Mouse (Mus musculus) CH12.LX (cell line): ENCODE measurements around the gene Ost4. TPM values are rescaled to one million over a fixed set of nuclear protein-coding genes. Genes with fewer than 3 reads are reported as not detected.

Source experiments
- DNase-seq: peaks from one replicate; pipeline ENCODE4 v3.0.0-alpha.2; 2013; ENCODE audit errors: extremely low read depth
- H3K27ac ChIP-seq: 2 replicates; pipeline ENCODE4 v1.5.1; 2012; ENCODE audit warnings: low read depth, mild to moderate bottlenecking, control low read depth, moderate library complexity; ENCODE audit not compliant: insufficient read depth
- H3K27me3 ChIP-seq: replicated peaks from 2 replicates; pipeline ENCODE3; 2012; ENCODE audit warnings: inconsistent platforms
- H3K36me3 ChIP-seq, 2 experiments: replicated peaks in 1 of 2; 2 replicates each; pipeline versions ENCODE3 to v1.6.1; 2012; ENCODE audit warnings: inconsistent platforms in 1 of 2, low read length in 1 of 2, mild to moderate bottlenecking in 1 of 2, mixed read lengths in 1 of 2, moderate library complexity in 1 of 2; ENCODE audit not compliant: control insufficient read depth in 1 of 2, insufficient read depth in 1 of 2
- H3K4me1 ChIP-seq, 2 experiments: 2 replicates each; pipeline ENCODE4 v1.6.1; 2012; ENCODE audit warnings: inconsistent platforms in 1 of 2, moderate library complexity in 1 of 2; ENCODE audit not compliant: insufficient read depth in 2 of 2, control insufficient read depth in 1 of 2
- H3K4me2 ChIP-seq: 2 replicates; pipeline ENCODE4 v1.6.1; 2012; ENCODE audit warnings: low read depth, mild to moderate bottlenecking, control low read depth; ENCODE audit not compliant: poor library complexity, insufficient read depth, severe bottlenecking
- H3K4me3 ChIP-seq, 3 experiments: fragments of 150-350 bp in 1 of 3; sonication (generic) in 1 of 3; replicated peaks in 1 of 3; 2 replicates each; pipeline versions ENCODE3 to v1.5.1; 2011 to 2012; ENCODE audit warnings: low read depth in 2 of 3, low read length in 2 of 3, mild to moderate bottlenecking in 2 of 3, moderate library complexity in 2 of 3, control low read depth in 1 of 3, improper control_type of control experiment in 1 of 3, inconsistent platforms in 1 of 3, mixed read lengths in 1 of 3; ENCODE audit not compliant: poor library complexity in 1 of 3
- H3K79me2 ChIP-seq: replicated peaks from 2 replicates; pipeline ENCODE4 v1.6.1; 2012; ENCODE audit warnings: mild to moderate bottlenecking, moderate library complexity; ENCODE audit not compliant: control insufficient read depth, poor library complexity, insufficient read depth, severe bottlenecking; ENCODE audit errors: extremely low read depth
- H3K9ac ChIP-seq: 2 replicates; pipeline ENCODE4 v1.6.1; 2012; ENCODE audit warnings: low read depth, mild to moderate bottlenecking, control low read depth, moderate library complexity; ENCODE audit not compliant: insufficient read depth
- H3K9me3 ChIP-seq: replicated peaks from 2 replicates; pipeline ENCODE3; 2012; ENCODE audit warnings: low read length, inconsistent platforms, mixed read lengths
- BHLHE40 ChIP-seq: IDR thresholded peaks from 2 replicates; pipeline ENCODE4 v1.6.1; 2011; ENCODE audit warnings: mild to moderate bottlenecking, low read depth, low read length, improper control_type of control experiment
- CHD1 ChIP-seq: IDR thresholded peaks from 2 replicates; pipeline ENCODE4 v1.6.1; 2012; ENCODE audit warnings: low read depth, low read length, improper control_type of control experiment, inconsistent platforms
- CTCF ChIP-seq, 2 experiments: IDR thresholded peaks in 1 of 2; conservative IDR thresholded peaks in 1 of 2; 2 replicates each; pipeline ENCODE4 v1.5.1; 2011 to 2012; ENCODE audit warnings: low read depth in 2 of 2, low read length in 2 of 2, improper control_type of control experiment in 1 of 2, inconsistent platforms in 1 of 2, mild to moderate bottlenecking in 1 of 2, moderate library complexity in 1 of 2
- ELF1 ChIP-seq: IDR thresholded peaks from 2 replicates; pipeline ENCODE4 v1.6.1; 2014; ENCODE audit warnings: low read depth, mild to moderate bottlenecking, inconsistent platforms, low read length, improper control_type of control experiment
- GABPA ChIP-seq: IDR thresholded peaks from 2 replicates; pipeline ENCODE4 v1.6.1; 2012; ENCODE audit warnings: low read depth, low read length, improper control_type of control experiment, inconsistent platforms; ENCODE audit not compliant: insufficient replicate concordance
- HCFC1 ChIP-seq: IDR thresholded peaks from 2 replicates; pipeline ENCODE4 v1.6.1; 2012; ENCODE audit warnings: low read depth, mild to moderate bottlenecking, inconsistent platforms, low read length, improper control_type of control experiment
- IRF4 ChIP-seq: IDR thresholded peaks from 2 replicates; pipeline ENCODE4 v1.6.1; 2014; ENCODE audit warnings: low read depth, mild to moderate bottlenecking, inconsistent platforms, low read length, improper control_type of control experiment
- MEF2A ChIP-seq: IDR thresholded peaks from 2 replicates; pipeline ENCODE4 v1.6.1; 2014; ENCODE audit warnings: low read depth, mild to moderate bottlenecking, inconsistent platforms, low read length, improper control_type of control experiment, borderline replicate concordance
- MYC ChIP-seq: IDR thresholded peaks from 2 replicates; pipeline ENCODE4 v1.6.1; 2011; ENCODE audit warnings: low read depth, mild to moderate bottlenecking, improper control_type of control experiment, low read length
- NRF1 ChIP-seq: IDR thresholded peaks from 2 replicates; pipeline ENCODE4 v1.6.1; 2014; ENCODE audit warnings: low read depth, mild to moderate bottlenecking, inconsistent platforms, low read length, improper control_type of control experiment, moderate library complexity
- RCOR1 ChIP-seq: conservative IDR thresholded peaks from 2 replicates; pipeline ENCODE4 v1.6.1; 2012; ENCODE audit warnings: low read depth, mild to moderate bottlenecking, inconsistent platforms, low read length, improper control_type of control experiment
- SIN3A ChIP-seq: IDR thresholded peaks from 2 replicates; pipeline ENCODE4 v1.6.1; 2012; ENCODE audit warnings: low read length, improper control_type of control experiment, inconsistent platforms
- USF1 ChIP-seq: IDR thresholded peaks from 2 replicates; pipeline ENCODE4 v1.6.1; 2014; ENCODE audit warnings: low read depth, mild to moderate bottlenecking, inconsistent platforms, low read length, improper control_type of control experiment
- USF2 ChIP-seq: conservative IDR thresholded peaks from 2 replicates; pipeline ENCODE4 v1.6.1; 2011; ENCODE audit warnings: low read depth, low read length, improper control_type of control experiment
- ZMIZ1 ChIP-seq: IDR thresholded peaks from 2 replicates; pipeline ENCODE4 v1.6.1; 2012; ENCODE audit warnings: low read depth, mild to moderate bottlenecking, inconsistent platforms, low read length, improper control_type of control experiment
- dilution Hi-C: fragments of 300-500 bp; cut with MboI; formaldehyde crosslinking; loops from 2 replicates; pipeline ENCODE4 v1.14.3; 2020; ENCODE audit warnings: low sequenced_read_pairs; ENCODE audit not compliant: extremely low pct_unique_long_range_greater_than_20kb, extremely low pct_ligation_motif_present
- in situ Hi-C: fragments of 300-500 bp; cut with MboI; formaldehyde crosslinking; loops from 3 replicates; pipeline ENCODE4 v1.14.3; 2019; ENCODE audit warnings: low sequenced_read_pairs, low pct_ligation_motif_present, low pct_unique_long_range_greater_than_20kb, mixed read lengths
- polyA plus RNA-seq: library from polyadenylated mRNA; unstranded; fragments of >175 nt; gene quantifications from 2 replicates; pipeline ENCODE4 v1.2.1, GENCODE M21; 2012; ENCODE audit warnings: low read depth; ENCODE audit not compliant: insufficient read length
- total RNA-seq, 2 experiments: library from RNA; depleted of rRNA; stranded (reverse); fragments of 300-350 nt in 1 of 2; fragments of >200 nt in 1 of 2; gene quantifications; 2 replicates each; pipeline ENCODE4 v1.2.3; 2012 to 2014

The Ost4 gene
- total and polyA plus RNA-seq, 3 experiments: 181 to 330 (median 263) TPM

GRCm38 (mm10) chr5:30917891-30918670 lies 10.5 kb upstream of the Ost4 start:
- H3K9ac ChIP-seq: no peak overlapping the region
- in situ Hi-C loops: no loop called here
- H3K4me3 ChIP-seq: no peak overlapping the region
- dilution Hi-C loops: no loop called here
- peaks cover 54% of the 10 kb centered on the region for H3K27me3 ChIP-seq
- H3K4me2 ChIP-seq: no peak overlapping the region
- H3K4me1 ChIP-seq: peaks cover 12 to 42% of the 10 kb centered on the region in 2 experiments
- no peak for TF ChIP-seq RCOR1
- TF ChIP-seq SIN3A: no peak
- no peak for TF ChIP-seq MYC
- TF ChIP-seq USF1: no peak
- TF ChIP-seq MEF2A: no peak
- TF ChIP-seq BHLHE40: no peak
- TF ChIP-seq HCFC1: no peak
- TF ChIP-seq, all 38 proteins: peak for 0
- Histone ChIP-seq H3K36me3 (no peaks in the 10 kb centered on the region), H3K79me2 (no peaks in the 10 kb centered on the region), H3K9me3 (no peaks in the 10 kb centered on the region), H3K27ac (no peak overlapping the region)
- DNase-seq: no peak

GRCm38 (mm10) chr5:30917348-30917747 lies 9.8 kb upstream of the Ost4 start:
- H3K4me2 ChIP-seq: no peak overlapping the region
- no peaks in the 10 kb centered on the region for H3K36me3 ChIP-seq
- H3K27ac ChIP-seq: no peak overlapping the region
- no peak for DNase-seq
- no peaks in the 10 kb centered on the region for H3K79me2 ChIP-seq
- dilution Hi-C loops (no loop called here), in situ Hi-C loops (no loop called here)
- no peak overlapping the region for H3K9ac ChIP-seq
- H3K9me3 ChIP-seq: no peaks in the 10 kb centered on the region
- TF ChIP-seq RCOR1 (no peak), MEF2A (no peak), USF2 (no peak), CTCF (conservative IDR thresholded peaks at IDR 0.05 in 1 of 2, IDR thresholded peaks at IDR 0.05 in 1 of 2; ENCODE audit: low read depth in 2 of 2, low read length in 2 of 2) (no peak), ZMIZ1 (no peak), GABPA (no peak), ELF1 (no peak), NRF1 (no peak), IRF4 (no peak), CHD1 (no peak)
- TF ChIP-seq, all 38 proteins: peak for 0
- Histone ChIP-seq H3K4me3 (no peak overlapping the region), H3K27me3 (peaks cover 48% of the 10 kb centered on the region), H3K4me1 (peaks cover 12 to 35% of the 10 kb centered on the region in 2 experiments)
